Comparison of ENCODE assay signal across 11 mouse cellular contexts in genomic region chr7:77559095-77559494, GRCm38 (mm10).
"Had no signal": no experiment of that assay in that cellular context is flagged by ENCODE, and none has a peak within 500 bp of the region (broad histone marks: within the 10 kb centered on the region; RNA-seq: fewer than 3 reads in every experiment).

No protein-coding gene starts in this region.

- ATAC-seq: liver, postnatal 0 days; lung, postnatal 0 days; midbrain, embryonic 13.5 days; midbrain, embryonic 16.5 days had no signal

- DNase-seq: kidney, postnatal 25 days; layer of hippocampus, postnatal 36 days; left cerebral cortex, postnatal 4 days; liver, postnatal 0 days; lung, embryonic 14.5 days; retina, postnatal 1 day; thymus, adult 18-20 months; thymus, postnatal 4 days had no signal
